In genomic region chr5:114024390-114024789, GRCm38 (mm10) we compare ENCODE assay signal across 19 mouse cellular contexts. TPM values are rescaled to one million over a fixed set of nuclear protein-coding genes. Genes with fewer than 3 reads are reported as not detected.
DNase-seq lines count a peak whose midpoint lies in the region; ATAC-seq lines count a peak whose summit lies in the region.
"Had no signal": no experiment of that assay in that cellular context is flagged by ENCODE, and none has a peak within 500 bp of the region (broad histone marks: within the 10 kb centered on the region; RNA-seq: fewer than 3 reads in every experiment).

No protein-coding gene starts in this region.

- no peak overlapping the region for H3K9ac ChIP-seq in forebrain, embryonic 13.5 days
- no peak overlapping the region for H3K9ac ChIP-seq in hindbrain, embryonic 15.5 days
- H3K9ac ChIP-seq in intestine, embryonic 16.5 days (ENCODE audit: low read depth, low read length): no peak overlapping the region
- H3K9ac ChIP-seq: limb, embryonic 15.5 days; liver, postnatal 0 days had no signal

- no peaks in the 10 kb centered on the region for H3K9me3 ChIP-seq in forebrain, embryonic 13.5 days (replicated peaks)
- no peaks in the 10 kb centered on the region for H3K9me3 ChIP-seq in hindbrain, embryonic 15.5 days
- H3K9me3 ChIP-seq in intestine, embryonic 16.5 days (ENCODE audit: control insufficient read depth, low read length): no peaks in the 10 kb centered on the region
- H3K9me3 ChIP-seq: limb, embryonic 15.5 days had no signal

- peaks cover 9% of the 10 kb centered on the region for H3K36me3 ChIP-seq in forebrain, embryonic 13.5 days (ENCODE audit: poor library complexity, severe bottlenecking)
- H3K36me3 ChIP-seq in hindbrain, embryonic 15.5 days: peaks cover 5% of the 10 kb centered on the region; the same call in 1 of the 2 replicates
- H3K36me3 ChIP-seq in intestine, embryonic 16.5 days (ENCODE audit: control insufficient read depth, insufficient read depth, low read length): no peaks in the 10 kb centered on the region
- H3K36me3 ChIP-seq: limb, embryonic 15.5 days had no signal

- H3K4me2 ChIP-seq in forebrain, embryonic 13.5 days: no peak overlapping the region
- peak overlapping the region; percentile 33 for H3K4me2 ChIP-seq in hindbrain, embryonic 15.5 days
- no peak overlapping the region for H3K4me2 ChIP-seq in intestine, embryonic 16.5 days (ENCODE audit: low read depth, low read length)
- H3K4me2 ChIP-seq: limb, embryonic 15.5 days had no signal

- DNase-seq in frontal cortex, postnatal 36 days (ENCODE audit: low spot score in 2 of 2): no peak
- peak; percentile 13 for DNase-seq in CD4-positive, CD25-positive, alpha-beta regulatory T cell, adult 2 months (ENCODE audit: low read depth, low spot score)
- DNase-seq in ovary, postnatal 14 days (ENCODE audit: low spot score): no peak
- no peak for DNase-seq in natural killer cell, adult 2 months (ENCODE audit: low spot score in 2 of 2)
- DNase-seq: adrenal gland, postnatal 10 days; cerebellum, adult 18-20 months; gastrocnemius, adult 2 months; heart, adult 11 months; kidney, adult 8-10 months; right cerebral cortex, postnatal 4 days; thymus, postnatal 36 days had no signal

- H3K4me1 ChIP-seq in forebrain, embryonic 13.5 days: peaks cover 6% of the 10 kb centered on the region; the same call in 1 of the 2 replicates
- H3K4me1 ChIP-seq in hindbrain, embryonic 15.5 days (replicated peaks): peaks cover 7% of the 10 kb centered on the region
- H3K4me1 ChIP-seq in intestine, embryonic 16.5 days (ENCODE audit: control insufficient read depth, insufficient read depth, low read length): peaks cover 6% of the 10 kb centered on the region; the same call in 1 of the 2 replicates
- H3K4me1 ChIP-seq: limb, embryonic 15.5 days had no signal

- no peaks in the 10 kb centered on the region for H3K27me3 ChIP-seq in forebrain, embryonic 13.5 days
- no peaks in the 10 kb centered on the region for H3K27me3 ChIP-seq in hindbrain, embryonic 15.5 days
- H3K27me3 ChIP-seq in intestine, embryonic 16.5 days (replicated peaks; ENCODE audit: control insufficient read depth, insufficient read depth, low read length): no peaks in the 10 kb centered on the region
- H3K27me3 ChIP-seq: limb, embryonic 15.5 days had no signal

- WGBS in forebrain, embryonic 13.5 days: 63% methylated on average over 6 of the region's 6 CpGs
- 64% methylated on average over 6 of the region's 6 CpGs for WGBS in hindbrain, embryonic 15.5 days
- WGBS in intestine, embryonic 16.5 days: 53% methylated on average over 6 of the region's 6 CpGs

- H3K27ac ChIP-seq in forebrain, embryonic 13.5 days: no peak overlapping the region
- no peak overlapping the region for H3K27ac ChIP-seq in hindbrain, embryonic 15.5 days (replicated peaks)
- H3K27ac ChIP-seq in intestine, embryonic 16.5 days (ENCODE audit: low read length): no peak overlapping the region
- H3K27ac ChIP-seq: gastrocnemius, adult 2 months; limb, embryonic 15.5 days had no signal

- ATAC-seq in frontal cortex, adult (ENCODE audit: low TSS enrichment): peak; percentile 53
- 0 out of 2 replicates have a peak, but pooled peaks have one; percentile 16 for ATAC-seq in forebrain, embryonic 13.5 days
- ATAC-seq in hindbrain, embryonic 15.5 days (ENCODE audit: low FRiP score, low read depth): no peak
- no peak for ATAC-seq in intestine, embryonic 16.5 days
- ATAC-seq: liver, postnatal 0 days had no signal

- H3K4me3 ChIP-seq in forebrain, embryonic 13.5 days: no peak overlapping the region
- no peak overlapping the region for H3K4me3 ChIP-seq in hindbrain, embryonic 15.5 days
- H3K4me3 ChIP-seq in intestine, embryonic 16.5 days (ENCODE audit: low read length): no peak overlapping the region
- H3K4me3 ChIP-seq: gastrocnemius, adult 2 months; limb, embryonic 15.5 days had no signal

RNA-seq across cellular contexts. Expression of gene Dao, which starts 20.9 kb away (rescaled TPM):
- polyA plus RNA-seq in forebrain, embryonic 13.5 days (2015; fragmentation: Nextera tagmentation; extraction: Ambion mirVana): not detected in 2 replicates
- 0.09 TPM in 1 of 2 replicates, not detected in the other for polyA plus RNA-seq in hindbrain, embryonic 15.5 days (2015; fragmentation: Nextera tagmentation; extraction: Ambion mirVana)
- 31.0 and 32.5 TPM in 2 replicates for polyA plus RNA-seq in intestine, embryonic 16.5 days (2015; fragmentation: Nextera tagmentation; extraction: Ambion mirVana)
- polyA plus RNA-seq: embryonic facial prominence, embryonic 11.5 days; heart, embryonic 16.5 days; limb, embryonic 15.5 days; liver, postnatal 0 days had no signal

RNA-seq across cellular contexts. Expression of gene Ssh1, which starts 30.7 kb away (rescaled TPM):
- polyA plus RNA-seq in forebrain, embryonic 13.5 days (2015; fragmentation: Nextera tagmentation; extraction: Ambion mirVana): 12.0 and 13.9 TPM in 2 replicates
- 12.4 and 12.8 TPM in 2 replicates for polyA plus RNA-seq in hindbrain, embryonic 15.5 days (2015; fragmentation: Nextera tagmentation; extraction: Ambion mirVana)
- 7.1 and 7.8 TPM in 2 replicates for polyA plus RNA-seq in intestine, embryonic 16.5 days (2015; fragmentation: Nextera tagmentation; extraction: Ambion mirVana)

RNA-seq across cellular contexts. Expression of gene Usp30, which starts 40.9 kb away (rescaled TPM):
- polyA plus RNA-seq in forebrain, embryonic 13.5 days (2015; fragmentation: Nextera tagmentation; extraction: Ambion mirVana): 16.2 and 17.7 TPM in 2 replicates
- 17.0 and 18.5 TPM in 2 replicates for polyA plus RNA-seq in hindbrain, embryonic 15.5 days (2015; fragmentation: Nextera tagmentation; extraction: Ambion mirVana)
- 9.1 and 9.3 TPM in 2 replicates for polyA plus RNA-seq in intestine, embryonic 16.5 days (2015; fragmentation: Nextera tagmentation; extraction: Ambion mirVana)

Comparison
In these comparisons a context has a peak if more than half of its experiments do, and no peak if none do; other contexts are left out.
1. ATAC-seq: peak in frontal cortex, adult (single experiment) and forebrain, embryonic 13.5 days (single experiment); none in hindbrain, embryonic 15.5 days (single experiment) and intestine, embryonic 16.5 days (single experiment).
2. RNA of gene Dao, which starts 20.9 kb away (polyA plus RNA-seq): 31.0 to 32.5 TPM in intestine, embryonic 16.5 days; 0.09 TPM in hindbrain, embryonic 15.5 days and not detected in forebrain, embryonic 13.5 days; every median in the first group is over 10 times any median in the second.